In genomic region chr10:125725077-125725680, GRCm38 (mm10) we compare ENCODE assay signal across 8 mouse cellular contexts.
DNase-seq lines count a peak whose midpoint lies in the region; ATAC-seq and TF ChIP-seq lines count a peak whose summit lies in the region.

No protein-coding gene starts in this region.

- TF ChIP-seq CTCF in lung, embryonic 14.5 days (IDR thresholded peaks at IDR 0.05; ENCODE audit: low read depth) = peak; percentile 86

- no peak overlapping the region for H3K9ac ChIP-seq in hindbrain, embryonic 11.5 days (ENCODE audit: low read depth, low read length)
- H3K9ac ChIP-seq in lung, embryonic 14.5 days = no peak overlapping the region

- no peak overlapping the region for H3K4me2 ChIP-seq in hindbrain, embryonic 11.5 days (replicated peaks; ENCODE audit: low read depth, low read length)
- H3K4me2 ChIP-seq in lung, embryonic 14.5 days = peak overlapping the region; percentile 18; the same call in 1 of the 2 replicates

- no peak overlapping the region for H3K27ac ChIP-seq in hindbrain, embryonic 11.5 days (ENCODE audit: low read depth, low read length)
- H3K27ac ChIP-seq in lung, embryonic 14.5 days (ENCODE audit: low read depth) = peak overlapping the region; percentile 75; the same call in 1 of the 2 replicates

- no peaks in the 10 kb centered on the region for H3K9me3 ChIP-seq in hindbrain, embryonic 11.5 days (ENCODE audit: control insufficient read depth, low read length)
- H3K9me3 ChIP-seq in lung, embryonic 14.5 days (ENCODE audit: low read depth, low read length) = no peaks in the 10 kb centered on the region

- H3K36me3 ChIP-seq in hindbrain, embryonic 11.5 days (ENCODE audit: control insufficient read depth, insufficient read depth, low read length) = no peaks in the 10 kb centered on the region
- H3K36me3 ChIP-seq in lung, embryonic 14.5 days (ENCODE audit: insufficient read depth) = no peaks in the 10 kb centered on the region

- H3K4me1 ChIP-seq in hindbrain, embryonic 11.5 days (replicated peaks; ENCODE audit: control insufficient read depth, insufficient read depth, low read length) = no peaks in the 10 kb centered on the region
- 0 out of 2 replicates have a peak, but pooled peaks cover 2% of the 10 kb centered on the region for H3K4me1 ChIP-seq in lung, embryonic 14.5 days (ENCODE audit: insufficient read depth)

- peak; percentile 95 for ATAC-seq in frontal cortex, adult (ENCODE audit: low TSS enrichment)
- ATAC-seq in hindbrain, embryonic 11.5 days (ENCODE audit: low FRiP score) = peak; percentile 92
- peak; percentile 95 for ATAC-seq in lung, embryonic 14.5 days (ENCODE audit: insufficient read depth)

- H3K27me3 ChIP-seq in hindbrain, embryonic 11.5 days (ENCODE audit: control insufficient read depth, insufficient read depth, low read length) = no peaks in the 10 kb centered on the region
- no peaks in the 10 kb centered on the region for H3K27me3 ChIP-seq in lung, embryonic 14.5 days (ENCODE audit: insufficient read depth, low read length)

- peak; percentile 51 for DNase-seq in Muller cell, postnatal 12 days (ENCODE audit: inconsistent ontology term)
- DNase-seq in c-Kit-positive CD71-negative TER-119-negative erythroid progenitor cells, embryonic 14.5 days (ENCODE audit: low read depth) = peak; percentile 32
- DNase-seq in hindbrain, embryonic 11.5 days (ENCODE audit: low spot score) = peak; percentile 76
- DNase-seq in layer of hippocampus, adult 9-10 months (ENCODE audit: low spot score) = peak; percentile 55
- DNase-seq in lung, embryonic 14.5 days = peak; percentile 94
- DNase-seq in ovary, adult 18-20 months (ENCODE audit: low spot score) = peak; percentile 45
- peak; percentile 56 for DNase-seq in yolk sac, embryonic 10.5 days (ENCODE audit: low spot score)

- H3K4me3 ChIP-seq in hindbrain, embryonic 11.5 days (ENCODE audit: low read depth, low read length) = no peak overlapping the region
- no peak overlapping the region for H3K4me3 ChIP-seq in lung, embryonic 14.5 days (ENCODE audit: low read depth, low read length)

- 32% methylated on average over 18 of the region's 18 CpGs for WGBS in hindbrain, embryonic 11.5 days
- WGBS in lung, embryonic 14.5 days = 24% methylated on average over 18 of the region's 18 CpGs

Comparison
In these comparisons a context has a peak if more than half of its experiments do, and no peak if none do; other contexts are left out.
1. DNase-seq: peak in every context shown above with its lines; median percentile 94 in lung, embryonic 14.5 days; 76 in hindbrain, embryonic 11.5 days; 56 in yolk sac, embryonic 10.5 days; 55 in layer of hippocampus, adult 9-10 months; 51 in Muller cell, postnatal 12 days; 45 in ovary, adult 18-20 months; 32 in c-Kit-positive CD71-negative TER-119-negative erythroid progenitor cells, embryonic 14.5 days.